Mouse (Mus musculus): ENCODE measurements at regions not wholly inside any gene's neighbourhood (a gene's known extent, or its start where the extent isn't known, plus 50 kb on each side); places are given as distances from the start of the nearest gene placed in this dataset.
"Not testable (repeated sequence)": the region's sequence is repeated elsewhere in the genome, so short reads cannot be mapped to it uniquely, and the experiment has no call there.

GRCm38 (mm10) chr14:76753734-76754133 is 197.0 kb upstream of the Serp2 start:
- no peak for DNase-seq (ENCODE audit: low spot score)

- DNase-seq (ENCODE audit: low spot score): no peak
Observed at GRCm38 (mm10) chr14:76749178-76749577, 192.5 kb upstream of the Serp2 start.

DNA sequence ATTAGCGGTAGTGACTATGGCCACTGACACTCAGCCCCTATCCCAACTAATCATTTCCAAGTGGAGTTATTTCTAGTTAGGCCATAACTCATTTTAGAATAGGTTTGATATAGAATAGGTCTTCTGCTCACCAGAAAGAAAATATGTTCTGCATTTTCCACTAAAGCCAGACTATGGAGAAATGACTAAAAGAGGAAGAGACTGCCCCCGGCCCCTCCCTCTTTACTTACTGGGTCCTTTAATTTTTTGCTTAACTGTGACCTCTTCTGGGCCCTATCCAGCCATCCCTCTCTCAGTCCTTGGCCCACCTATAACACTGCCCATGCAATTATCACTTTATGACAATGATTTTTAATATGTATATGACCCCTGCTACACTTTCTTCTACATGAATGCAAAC is 192.0 kb upstream of the Serp2 start:
- no peak for DNase-seq (ENCODE audit: low spot score)

DNA sequence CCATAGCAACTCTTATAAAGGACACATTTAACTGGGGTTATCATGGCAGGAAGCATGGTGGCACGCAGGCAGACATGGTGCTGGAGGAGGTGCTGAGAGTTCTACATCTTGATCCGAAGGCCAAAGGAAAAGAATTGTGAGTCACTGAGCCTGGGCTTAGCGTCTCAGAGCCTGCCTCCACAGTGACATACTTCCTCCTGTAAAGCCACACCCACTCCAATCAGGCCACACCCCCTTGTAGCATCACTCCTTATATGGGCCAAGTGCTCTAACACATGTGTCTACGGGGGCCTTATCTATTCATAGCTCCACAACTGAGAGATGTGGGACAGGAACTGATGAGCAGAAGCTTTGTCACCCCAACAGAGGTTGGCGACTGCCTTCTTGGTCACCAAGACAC is 191.1 kb upstream of the Serp2 start:
- no peak for DNase-seq (ENCODE audit: low spot score)

- no peak for DNase-seq (ENCODE audit: low spot score)
Observed at GRCm38 (mm10) chr14:76746282-76746681, 189.6 kb upstream of the Serp2 start.

GRCm38 (mm10) chr14:76744674-76745433 is 188.2 kb upstream of the Serp2 start:
- DNase-seq (ENCODE audit: low spot score): no peak

- no peak for DNase-seq (ENCODE audit: low spot score)
Observed at GRCm38 (mm10) chr14:76742297-76742696, 185.6 kb upstream of the Serp2 start.

- no peak for DNase-seq (ENCODE audit: low spot score)
Observed at GRCm38 (mm10) chr14:76739836-76740597, 183.3 kb upstream of the Serp2 start.

GRCm38 (mm10) chr14:76735997-76736396 is 179.3 kb upstream of the Serp2 start:
- no peak for DNase-seq (ENCODE audit: low spot score)

DNA sequence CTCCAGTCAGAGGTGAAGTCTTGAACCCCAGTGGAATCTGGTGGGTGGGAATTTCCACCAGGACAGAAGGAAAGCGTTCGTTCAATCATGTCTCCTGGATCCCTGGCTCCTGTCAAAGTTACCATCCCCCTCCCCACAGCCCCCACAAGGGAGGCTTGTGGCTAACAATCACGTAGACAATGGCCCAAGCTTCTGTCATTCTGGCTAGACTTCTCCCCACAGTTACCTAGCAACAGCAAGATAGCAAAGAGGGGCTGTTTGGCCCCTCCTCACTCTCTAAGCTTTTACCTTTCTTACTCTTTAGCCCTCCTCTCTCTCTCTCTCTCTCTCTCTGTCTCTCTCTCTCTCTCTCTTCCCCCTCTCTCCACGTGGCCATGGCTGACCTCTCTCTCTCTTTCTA is 178.4 kb upstream of the Serp2 start:
- no peak for DNase-seq (ENCODE audit: low spot score)

DNA sequence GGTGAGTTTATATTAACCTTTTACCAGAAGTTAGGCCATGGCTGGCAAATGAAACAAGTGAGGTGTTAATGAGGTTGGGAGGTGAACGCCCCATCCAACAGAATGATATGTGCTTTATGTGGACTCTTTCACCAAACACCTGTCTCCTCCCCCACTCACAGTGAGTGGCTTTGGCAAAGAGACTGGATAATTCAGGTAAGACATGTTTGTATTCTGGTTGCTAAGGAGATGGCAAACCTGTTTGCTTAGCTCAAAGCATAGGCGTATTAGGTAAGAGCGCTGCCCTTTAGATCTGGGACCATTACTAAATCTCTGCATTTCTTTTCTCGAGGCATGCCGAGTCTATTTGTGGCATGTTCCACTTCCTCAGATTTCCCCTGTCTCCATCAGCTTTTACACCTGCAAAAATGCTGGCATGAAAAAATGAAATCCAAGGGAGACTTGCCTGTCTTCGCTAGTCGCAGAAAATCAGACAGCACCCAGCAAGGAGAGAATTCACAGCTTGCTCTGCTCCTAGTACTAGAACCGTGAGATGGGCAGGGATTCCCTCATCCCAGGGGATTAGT is 176.7 kb upstream of the Serp2 start:
- no peak for DNase-seq (ENCODE audit: low spot score)

DNA sequence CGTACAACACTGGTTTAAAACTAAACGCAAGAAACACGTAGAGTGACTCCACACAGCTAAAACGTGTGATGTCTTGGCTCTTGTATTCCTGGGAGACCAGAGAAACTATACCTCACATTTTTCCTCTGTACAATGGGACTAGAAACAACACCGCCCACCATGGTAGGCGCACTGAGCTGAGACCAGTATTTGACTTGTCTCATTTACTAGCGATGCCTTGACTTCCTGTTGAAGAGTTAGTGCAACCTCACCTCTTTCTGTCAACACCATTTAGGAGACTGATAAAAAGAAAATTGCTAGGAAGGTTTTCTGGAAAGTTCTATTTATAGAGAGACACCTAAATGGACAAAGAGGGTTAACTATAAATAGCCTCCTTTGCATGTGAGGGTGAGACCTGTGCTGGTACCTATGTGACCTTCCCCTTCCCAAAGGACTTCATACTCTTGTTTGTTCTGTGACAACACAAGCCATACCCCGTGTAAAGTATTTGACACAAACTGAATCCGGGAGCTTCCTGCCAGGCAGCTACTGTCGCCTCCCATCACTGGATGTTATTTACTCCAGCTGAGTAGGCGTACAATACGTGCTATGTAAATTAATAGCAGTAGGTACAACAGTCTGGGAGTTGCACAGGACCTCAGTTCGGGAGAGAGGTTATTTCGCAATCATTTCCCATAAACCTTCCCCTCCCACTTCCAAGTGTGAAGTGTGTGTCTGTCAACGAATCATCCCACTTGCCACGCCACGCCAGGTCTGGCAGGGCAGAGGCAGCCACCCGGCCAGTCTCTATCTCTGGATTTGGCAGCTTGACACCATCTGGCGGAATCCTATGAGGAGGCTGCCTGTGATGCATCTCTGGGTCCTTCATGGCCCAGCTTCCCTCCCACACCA is 174.7 kb upstream of the Serp2 start:
- peak; percentile 41 for DNase-seq (ENCODE audit: low spot score)

DNA sequence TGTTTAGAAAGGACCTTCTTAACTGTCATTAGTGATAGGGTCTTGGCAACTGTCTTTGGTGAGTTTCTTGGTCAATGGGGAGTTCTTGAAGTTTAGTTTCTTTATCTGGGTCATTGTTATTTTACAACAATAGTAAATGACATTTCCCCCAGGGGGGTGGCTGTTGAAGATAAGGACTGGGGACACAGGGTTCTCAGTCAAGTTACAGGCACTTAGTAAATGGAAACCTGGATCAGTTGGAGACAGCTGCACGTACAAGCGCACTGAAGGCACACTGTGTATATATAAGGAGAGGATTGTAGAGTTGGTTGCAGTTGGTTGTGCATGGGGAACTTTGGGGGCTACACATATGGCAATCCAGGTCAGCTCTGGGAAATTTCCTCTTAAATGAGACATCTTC is 169.2 kb upstream of the Serp2 start:
- no peak for DNase-seq (ENCODE audit: low spot score)

- not testable (repeated sequence) for DNase-seq (ENCODE audit: low spot score)
Observed at GRCm38 (mm10) chr14:76725231-76725630, 168.5 kb upstream of the Serp2 start.

DNA sequence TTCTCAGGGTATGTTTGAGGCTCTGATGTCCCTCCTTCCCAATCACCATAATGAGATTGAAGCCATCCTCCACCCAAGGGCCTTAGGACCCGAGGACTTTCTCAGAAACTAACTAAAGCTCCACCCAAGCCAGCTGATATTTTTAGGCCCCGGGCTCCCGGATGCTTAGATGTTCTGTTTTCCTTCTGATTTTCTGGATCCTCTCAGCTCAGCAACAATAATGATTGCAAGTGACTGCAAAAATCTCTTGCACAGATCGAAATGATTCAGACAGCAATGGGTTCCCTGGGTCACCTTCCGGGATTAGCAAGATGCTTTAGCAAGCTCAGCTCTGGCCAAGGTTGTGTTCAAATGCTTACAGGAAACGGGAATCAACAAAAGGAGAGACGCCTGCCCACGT is 168.1 kb upstream of the Serp2 start:
- DNase-seq (ENCODE audit: low spot score): no peak

- no peak for DNase-seq (ENCODE audit: low spot score)
Observed at GRCm38 (mm10) chr14:76724395-76724794, 167.7 kb upstream of the Serp2 start.

DNA sequence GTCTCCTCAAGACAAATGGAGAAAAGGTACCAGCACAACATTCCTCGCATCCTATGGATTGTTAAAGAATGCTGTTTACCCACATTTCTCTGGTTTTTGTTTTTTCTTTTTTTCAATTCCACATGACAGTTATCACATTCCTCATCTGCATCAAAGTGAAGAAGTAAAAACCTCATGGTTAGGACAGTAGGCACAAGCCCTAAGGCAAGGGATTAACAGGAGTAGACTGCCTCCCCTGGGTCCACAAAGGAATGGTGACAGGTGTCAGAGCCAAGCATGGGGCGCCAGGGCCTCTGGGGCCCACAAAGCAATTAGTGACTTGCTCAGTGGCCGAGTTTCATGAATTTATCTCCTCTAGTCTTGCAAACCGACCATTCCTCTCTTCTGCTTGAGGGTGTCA is 166.9 kb upstream of the Serp2 start:
- DNase-seq (ENCODE audit: low spot score): no peak

DNA sequence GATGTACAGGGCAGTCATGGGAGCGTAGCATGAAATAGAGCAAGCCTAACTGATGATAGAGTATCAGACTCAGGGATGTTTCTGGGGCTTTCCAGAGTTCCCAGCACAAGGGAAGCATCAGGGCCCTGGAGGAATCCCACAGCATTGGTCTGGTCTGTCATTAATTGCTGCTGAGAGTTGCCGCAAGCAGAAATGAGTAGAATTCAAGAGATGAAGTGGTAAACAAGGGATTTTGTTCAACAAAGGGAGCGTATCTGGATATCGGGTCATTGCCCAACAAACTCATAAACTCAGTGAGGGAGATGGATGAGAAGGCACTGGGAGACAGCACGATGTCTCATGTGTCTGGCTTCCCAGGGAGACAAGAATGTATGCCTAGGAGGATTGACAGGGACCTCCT is 165.6 kb upstream of the Serp2 start:
- DNase-seq (ENCODE audit: low spot score): no peak

- no peak for DNase-seq (ENCODE audit: low spot score)
Observed at GRCm38 (mm10) chr14:76721751-76722150, 165.1 kb upstream of the Serp2 start.

DNA sequence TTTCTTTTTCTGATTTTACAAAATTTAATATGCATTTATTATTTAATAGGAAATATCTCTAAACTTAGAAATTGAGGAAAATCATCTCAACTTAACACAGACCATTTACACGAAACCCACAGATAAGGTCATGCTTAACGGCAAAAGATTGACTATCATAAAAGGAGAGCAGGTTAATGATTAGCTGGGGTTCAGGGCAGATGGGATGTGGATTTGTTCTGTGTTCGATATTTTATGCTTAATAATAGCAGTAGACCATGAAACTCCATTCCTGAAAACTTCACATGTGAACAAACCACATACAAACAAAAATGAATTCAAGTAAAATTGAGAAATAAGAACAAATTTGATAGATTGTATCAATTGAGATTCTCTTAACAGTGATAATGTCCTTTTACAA is 160.4 kb upstream of the Serp2 start:
- DNase-seq (ENCODE audit: low spot score): no peak

DNA sequence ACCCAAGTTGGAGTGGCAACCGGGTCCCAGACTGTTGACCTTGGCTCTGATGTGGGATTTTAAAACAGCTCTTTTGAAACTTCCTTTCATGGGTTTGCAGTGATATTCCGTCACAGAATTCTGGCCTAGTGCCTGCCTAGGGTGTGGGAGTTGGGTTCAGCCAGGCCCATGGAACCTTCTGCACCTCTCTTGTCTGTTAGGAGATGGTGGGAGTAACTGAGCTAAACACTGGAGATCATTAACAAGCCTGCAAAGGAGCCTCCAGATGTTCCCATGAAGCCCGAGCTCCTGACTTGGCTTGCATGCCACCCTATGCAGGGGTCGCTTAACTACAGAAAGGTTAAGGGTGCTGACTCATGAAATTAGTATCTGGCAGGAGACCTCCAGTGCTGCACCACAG is 158.0 kb upstream of the Serp2 start:
- DNase-seq (ENCODE audit: low spot score): no peak

GRCm38 (mm10) chr14:76713946-76714345 is 157.3 kb upstream of the Serp2 start:
- DNase-seq (ENCODE audit: low spot score): no peak

Data from MN1 (cell line).